Mouse (Mus musculus) olfactory bulb, adult 2 months (tissue): Measurements from ENCODE around the gene Igf1r.

Experiments
- CTCF ChIP-seq: fragments of 200-500 bp; IDR thresholded peaks from 2 replicates; pipeline ENCODE4 v1.5.1; 2012; ENCODE audit warnings: low read depth, mild to moderate bottlenecking, low read length, moderate library complexity; ENCODE audit not compliant: insufficient read depth
- POLR2A ChIP-seq: fragments of 200-500 bp; IDR thresholded peaks from 2 replicates; pipeline ENCODE4 v1.6.1; 2012; ENCODE audit warnings: mild to moderate bottlenecking, low read depth, low read length, moderate library complexity; ENCODE audit not compliant: insufficient read depth

- TF ChIP-seq CTCF (no peak), POLR2A (no peak)
Observed at GRCm38 (mm10) chr7:67950346-67950814, 2.2 kb upstream of the Igf1r start.
